Mouse (Mus musculus): Measurements from ENCODE around the gene Cacna1e. TPM values are rescaled to one million over a fixed set of nuclear protein-coding genes. Genes with fewer than 3 reads are reported as not detected.
A peak's percentile ranks its signal among the peaks of the same experiment; 100 is the strongest.

Cacna1e gene
- polyA plus RNA-seq, 1 experiment from 2014 or later: 0.25 TPM

DNA sequence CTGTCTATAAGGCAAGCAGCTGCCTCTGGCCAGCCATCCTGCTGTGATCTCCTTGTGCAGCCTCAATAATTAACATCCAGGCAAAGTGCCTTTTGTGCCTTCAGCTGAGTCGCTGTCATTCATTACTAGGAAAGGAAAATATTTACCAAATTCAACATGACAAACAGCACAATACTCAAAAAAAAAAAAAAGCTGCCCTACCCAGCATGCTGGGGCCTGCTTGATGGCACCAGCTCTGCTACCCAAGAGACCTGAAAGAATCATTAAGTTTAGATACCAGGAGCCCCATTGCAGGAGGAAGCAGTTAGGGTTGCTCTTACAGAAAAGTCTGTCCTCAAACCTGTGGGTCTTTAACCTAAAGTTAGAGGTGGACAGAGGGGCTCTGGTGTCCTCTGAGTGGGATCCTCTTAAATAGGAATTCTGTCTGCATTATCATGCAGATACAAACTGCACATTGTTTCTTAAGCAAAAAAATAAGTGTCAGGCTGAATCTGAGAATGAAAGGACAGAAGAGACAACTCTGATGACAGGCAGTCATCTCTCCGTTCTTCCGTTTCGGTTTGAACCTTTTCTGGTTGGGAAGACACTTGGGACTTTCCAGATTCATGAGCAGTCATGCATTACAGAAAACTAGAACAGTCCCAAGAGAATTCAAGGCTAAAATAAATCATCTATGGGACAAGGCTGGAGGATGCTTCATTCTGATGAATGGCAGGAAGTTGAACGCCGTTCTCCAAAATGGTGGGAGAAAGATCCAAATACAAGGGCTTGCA, 33.6 kb downstream of the Cacna1e start:
- WGBS: 77% methylated on average over 6 of the region's 6 CpGs
- no peaks in the 10 kb centered on the region for H3K36me3 ChIP-seq (ENCODE audit: insufficient read depth)

DNA sequence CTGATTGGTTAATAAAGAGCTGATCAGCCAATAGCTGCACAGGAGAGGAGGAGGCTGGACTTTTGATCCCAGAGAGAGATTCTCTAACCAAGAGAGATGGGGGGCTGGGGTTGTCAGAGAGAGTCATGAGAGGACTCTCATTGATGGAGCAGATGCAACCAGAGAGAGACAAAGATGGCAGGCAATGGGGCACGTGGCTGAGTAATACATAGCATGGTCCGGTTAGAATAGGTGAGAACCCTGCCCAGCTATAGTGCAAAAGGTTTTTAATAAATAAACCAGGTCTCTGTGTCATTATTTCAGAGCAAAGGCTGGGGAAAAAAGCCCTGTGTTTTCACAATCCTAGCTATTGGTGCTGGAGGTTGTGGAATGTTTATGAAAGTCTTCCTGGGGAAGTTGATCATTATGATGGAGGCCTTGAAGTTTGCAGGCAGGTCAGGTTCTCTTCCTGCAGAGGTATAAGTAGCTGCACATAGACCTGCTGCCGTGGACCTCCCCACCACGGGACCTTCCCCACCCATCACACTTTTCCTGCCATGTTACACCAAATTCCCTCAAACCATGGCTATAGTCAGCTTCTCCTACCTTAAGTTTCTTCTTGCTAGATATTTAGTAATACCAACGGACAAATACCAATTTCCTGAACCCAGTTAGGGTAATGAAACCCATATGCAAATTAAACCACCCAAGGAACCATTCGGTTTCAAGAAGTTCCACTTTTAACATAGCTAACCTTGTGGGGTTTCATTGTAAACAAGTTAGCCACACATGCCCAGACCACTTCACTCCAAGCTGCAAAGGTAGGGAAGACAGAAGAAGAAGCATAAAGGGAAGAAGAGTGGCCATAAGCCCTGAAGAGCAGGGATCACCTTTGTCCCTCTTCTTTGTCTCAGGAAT, 35.4 kb downstream of the Cacna1e start:
- peak; percentile 9 for DNase-seq
- Histone ChIP-seq H3K27ac (ENCODE audit: low read depth) (no peak overlapping the region), H3K9ac (no peak overlapping the region), H3K4me3 (ENCODE audit: low read depth, low read length) (no peak overlapping the region), H3K36me3 (ENCODE audit: insufficient read depth) (no peaks in the 10 kb centered on the region), H3K9me3 (ENCODE audit: low read depth, low read length) (no peaks in the 10 kb centered on the region), H3K27me3 (ENCODE audit: insufficient read depth, low read length) (no peaks in the 10 kb centered on the region), H3K4me2 (no peak overlapping the region), H3K4me1 (ENCODE audit: insufficient read depth) (no peaks in the 10 kb centered on the region)
- no peak for TF ChIP-seq CTCF (IDR thresholded peaks at IDR 0.05; ENCODE audit: low read depth)
- no peak for ATAC-seq (ENCODE audit: insufficient read depth)
- 65% methylated on average over 6 of the region's 6 CpGs for WGBS

More for the DNA sequence above, 33.6 kb downstream of the Cacna1e start:
- H3K4me1 ChIP-seq (ENCODE audit: insufficient read depth): no peaks in the 10 kb centered on the region
- H3K27ac ChIP-seq (ENCODE audit: low read depth): no peak overlapping the region
- ATAC-seq (ENCODE audit: insufficient read depth) (no peak), DNase-seq (no peak)
- no peak overlapping the region for H3K4me2 ChIP-seq
- H3K27me3 ChIP-seq (ENCODE audit: insufficient read depth, low read length): no peaks in the 10 kb centered on the region
- no peak for TF ChIP-seq CTCF (IDR thresholded peaks at IDR 0.05; ENCODE audit: low read depth)
- H3K9ac ChIP-seq: no peak overlapping the region
- no peaks in the 10 kb centered on the region for H3K9me3 ChIP-seq (ENCODE audit: low read depth, low read length)
- H3K4me3 ChIP-seq (ENCODE audit: low read depth, low read length): no peak overlapping the region

GRCm38 (mm10) chr1:154846900-154847299, 37.4 kb downstream of the Cacna1e start:
- Histone ChIP-seq H3K27ac (ENCODE audit: low read depth) (no peak overlapping the region), H3K9me3 (ENCODE audit: low read depth, low read length) (no peaks in the 10 kb centered on the region), H3K27me3 (ENCODE audit: insufficient read depth, low read length) (no peaks in the 10 kb centered on the region), H3K9ac (no peak overlapping the region), H3K36me3 (ENCODE audit: insufficient read depth) (no peaks in the 10 kb centered on the region), H3K4me1 (ENCODE audit: insufficient read depth) (no peaks in the 10 kb centered on the region), H3K4me2 (no peak overlapping the region), H3K4me3 (ENCODE audit: low read depth, low read length) (no peak overlapping the region)
- ATAC-seq (ENCODE audit: insufficient read depth) (no peak), DNase-seq (no peak)
- no peak for TF ChIP-seq CTCF (IDR thresholded peaks at IDR 0.05; ENCODE audit: low read depth)
- WGBS: 73% methylated on average over 2 of the region's 2 CpGs

DNA sequence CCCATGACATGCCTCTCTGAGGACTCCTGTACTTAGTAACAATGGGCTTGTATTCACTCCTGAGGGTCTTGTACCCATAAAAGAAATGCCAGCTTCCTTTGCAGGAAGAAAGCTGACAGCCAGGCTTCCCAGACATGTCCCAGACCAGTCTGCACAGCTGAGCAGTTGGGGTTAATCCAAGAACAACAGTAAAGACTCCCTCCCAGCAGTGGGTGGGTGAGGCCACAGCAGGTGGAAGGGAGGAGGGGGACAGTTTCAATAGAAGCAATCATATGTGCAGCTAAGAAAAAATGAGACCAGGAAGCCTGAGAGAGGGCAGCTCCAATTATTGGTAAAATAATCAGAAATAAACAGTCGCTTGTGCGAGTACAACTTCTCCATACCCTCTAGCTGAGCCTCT, 40.9 kb downstream of the Cacna1e start:
- H3K36me3 ChIP-seq (ENCODE audit: insufficient read depth): no peaks in the 10 kb centered on the region
- H3K27me3 ChIP-seq (ENCODE audit: insufficient read depth, low read length): no peaks in the 10 kb centered on the region
- DNase-seq: no peak
- ATAC-seq (ENCODE audit: insufficient read depth): no peak
- WGBS: 86% methylated on average over 2 of the region's 2 CpGs
- no peaks in the 10 kb centered on the region for H3K9me3 ChIP-seq (ENCODE audit: low read depth, low read length)
- H3K9ac ChIP-seq: no peak overlapping the region
- no peak overlapping the region for H3K4me3 ChIP-seq (ENCODE audit: low read depth, low read length)
- no peak overlapping the region for H3K4me2 ChIP-seq
- TF ChIP-seq CTCF (IDR thresholded peaks at IDR 0.05; ENCODE audit: low read depth): no peak
- no peaks in the 10 kb centered on the region for H3K4me1 ChIP-seq (ENCODE audit: insufficient read depth)
- H3K27ac ChIP-seq (ENCODE audit: low read depth): no peak overlapping the region

DNA sequence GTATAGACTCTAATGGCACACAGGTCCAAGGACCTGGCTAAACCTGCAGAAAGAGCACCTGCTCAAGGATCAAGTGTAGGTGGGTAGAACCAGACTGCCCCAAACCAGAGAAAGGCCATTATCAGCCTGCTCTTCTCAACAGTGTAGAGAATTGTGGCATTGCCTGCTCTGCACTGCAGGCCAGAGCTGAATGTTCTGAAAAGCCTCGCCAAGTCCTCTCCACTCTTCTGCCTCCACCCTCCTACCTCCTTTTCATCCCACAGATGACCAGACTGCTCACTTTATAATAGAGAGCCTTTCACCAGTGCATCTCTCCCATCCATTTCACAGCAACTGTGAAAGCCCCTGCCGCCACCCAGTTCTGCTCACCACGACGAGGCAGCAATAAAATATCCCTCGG, 42.0 kb downstream of the Cacna1e start:
- TF ChIP-seq CTCF (IDR thresholded peaks at IDR 0.05; ENCODE audit: low read depth): no peak

DNA sequence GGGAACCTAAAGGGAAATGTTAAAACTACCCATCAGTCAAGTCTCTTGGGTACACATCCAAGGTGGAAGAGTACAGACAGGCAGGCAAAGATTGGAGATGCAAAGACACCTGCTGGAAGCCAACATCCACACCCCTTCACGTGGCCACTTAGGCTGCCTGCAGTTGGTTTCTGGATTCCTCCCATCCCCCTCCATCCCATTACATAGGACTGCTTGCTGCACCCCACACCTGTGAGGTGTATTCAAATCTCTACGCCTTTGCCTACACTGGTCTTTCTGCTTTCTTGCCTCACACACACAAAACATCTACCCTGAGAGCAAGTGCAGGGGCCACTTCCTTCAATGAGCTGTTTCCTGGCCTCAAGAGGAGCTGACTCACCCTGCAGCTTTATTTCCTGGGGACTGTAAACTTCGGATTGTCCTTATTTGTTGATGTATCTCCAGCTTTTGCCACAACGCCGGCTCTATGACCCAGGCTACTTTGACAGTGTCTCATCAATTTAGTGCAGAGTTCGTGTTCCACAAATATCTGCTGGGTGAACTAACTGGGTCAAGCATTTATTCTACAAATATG, 43.2 kb downstream of the Cacna1e start:
- H3K27ac ChIP-seq (ENCODE audit: low read depth): no peak overlapping the region
- H3K36me3 ChIP-seq (ENCODE audit: insufficient read depth): no peaks in the 10 kb centered on the region
- no peaks in the 10 kb centered on the region for H3K9me3 ChIP-seq (ENCODE audit: low read depth, low read length)
- no peak overlapping the region for H3K4me2 ChIP-seq
- TF ChIP-seq CTCF (IDR thresholded peaks at IDR 0.05; ENCODE audit: low read depth): no peak
- no peak overlapping the region for H3K9ac ChIP-seq
- no peak overlapping the region for H3K4me3 ChIP-seq (ENCODE audit: low read depth, low read length)
- DNase-seq: no peak
- H3K27me3 ChIP-seq (ENCODE audit: insufficient read depth, low read length): no peaks in the 10 kb centered on the region
- ATAC-seq (ENCODE audit: insufficient read depth): no peak
- 53% methylated on average over 6 of the region's 6 CpGs for WGBS
- H3K4me1 ChIP-seq (ENCODE audit: insufficient read depth): no peaks in the 10 kb centered on the region

More for the DNA sequence above, 42.0 kb downstream of the Cacna1e start:
- no peak overlapping the region for H3K4me3 ChIP-seq (ENCODE audit: low read depth, low read length)
- WGBS: 74% methylated on average over 5 of the region's 5 CpGs
- no peaks in the 10 kb centered on the region for H3K27me3 ChIP-seq (ENCODE audit: insufficient read depth, low read length)
- ATAC-seq (ENCODE audit: insufficient read depth): no peak
- H3K27ac ChIP-seq (ENCODE audit: low read depth): no peak overlapping the region
- no peak overlapping the region for H3K4me2 ChIP-seq
- H3K9me3 ChIP-seq (ENCODE audit: low read depth, low read length): no peaks in the 10 kb centered on the region
- DNase-seq: no peak
- H3K4me1 ChIP-seq (ENCODE audit: insufficient read depth): no peaks in the 10 kb centered on the region
- H3K9ac ChIP-seq: no peak overlapping the region
- H3K36me3 ChIP-seq (ENCODE audit: insufficient read depth): no peaks in the 10 kb centered on the region

DNA sequence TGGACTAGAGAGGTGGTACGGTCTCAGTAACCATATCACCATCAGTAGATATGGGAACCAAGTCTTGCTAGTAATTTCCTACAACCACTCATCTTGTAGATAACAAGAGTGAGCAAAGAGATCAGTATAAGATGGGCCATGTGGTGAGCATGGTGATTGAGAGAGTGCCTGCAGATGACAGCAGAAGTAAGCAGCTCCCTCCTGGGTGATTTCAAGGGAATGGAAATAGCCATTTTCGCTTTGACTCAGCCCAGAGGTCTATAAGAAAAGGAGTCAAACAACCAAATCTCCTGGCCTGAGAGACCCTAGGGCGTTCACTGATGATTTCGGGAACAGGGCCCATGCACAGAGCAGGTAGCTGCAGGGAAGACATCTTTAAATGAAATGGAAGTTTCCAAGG, 45.0 kb downstream of the Cacna1e start:
- no peaks in the 10 kb centered on the region for H3K9me3 ChIP-seq (ENCODE audit: low read depth, low read length)

More for the DNA sequence above, 45.0 kb downstream of the Cacna1e start:
- 85% methylated on average over 4 of the region's 4 CpGs for WGBS
- H3K27me3 ChIP-seq (ENCODE audit: insufficient read depth, low read length): no peaks in the 10 kb centered on the region
- ATAC-seq (ENCODE audit: insufficient read depth) (no peak), DNase-seq (no peak)
- TF ChIP-seq CTCF (IDR thresholded peaks at IDR 0.05; ENCODE audit: low read depth): no peak
- H3K27ac ChIP-seq (ENCODE audit: low read depth): no peak overlapping the region
- H3K9ac ChIP-seq: no peak overlapping the region
- H3K4me2 ChIP-seq: no peak overlapping the region
- no peaks in the 10 kb centered on the region for H3K4me1 ChIP-seq (ENCODE audit: insufficient read depth)
- no peak overlapping the region for H3K4me3 ChIP-seq (ENCODE audit: low read depth, low read length)
- H3K36me3 ChIP-seq (ENCODE audit: insufficient read depth): no peaks in the 10 kb centered on the region

All from lung, embryonic 14.5 days (tissue).